Mouse (Mus musculus) MEL (cell line): ENCODE results near the gene Ugt2b37.
"Not testable (repeated sequence)": the region's sequence is repeated elsewhere in the genome, so short reads cannot be mapped to it uniquely, and the experiment has no call there.

ENCODE experiments used
- CTCF ChIP-seq, 3 experiments: IDR thresholded peaks in 2 of 3; conservative IDR thresholded peaks in 1 of 3; 2 replicates each; pipeline ENCODE4 v1.5.1; 2011 to 2012; ENCODE audit warnings: low read length in 3 of 3, low read depth in 2 of 3, mild to moderate bottlenecking in 2 of 3, improper control_type of control experiment in 1 of 3, inconsistent platforms in 1 of 3, mixed read lengths in 1 of 3, moderate library complexity in 1 of 3; ENCODE audit not compliant: control insufficient read depth in 1 of 3, insufficient read depth in 1 of 3, poor library complexity in 1 of 3, severe bottlenecking in 1 of 3
- EP300 ChIP-seq, 2 experiments: IDR thresholded peaks; 2 replicates each; pipeline ENCODE4 v1.6.1; 2011; ENCODE audit warnings: improper control_type of control experiment in 2 of 2, low read length in 2 of 2, low read depth in 1 of 2, mild to moderate bottlenecking in 1 of 2
- MXI1 ChIP-seq: IDR thresholded peaks from 2 replicates; pipeline ENCODE4 v1.6.1; 2011; ENCODE audit warnings: mild to moderate bottlenecking, low read depth, low read length, improper control_type of control experiment
- POLR2AphosphoS2 ChIP-seq: IDR thresholded peaks from 2 replicates; pipeline ENCODE4 v1.6.1; 2011; ENCODE audit warnings: low read length, improper control_type of control experiment

DNA sequence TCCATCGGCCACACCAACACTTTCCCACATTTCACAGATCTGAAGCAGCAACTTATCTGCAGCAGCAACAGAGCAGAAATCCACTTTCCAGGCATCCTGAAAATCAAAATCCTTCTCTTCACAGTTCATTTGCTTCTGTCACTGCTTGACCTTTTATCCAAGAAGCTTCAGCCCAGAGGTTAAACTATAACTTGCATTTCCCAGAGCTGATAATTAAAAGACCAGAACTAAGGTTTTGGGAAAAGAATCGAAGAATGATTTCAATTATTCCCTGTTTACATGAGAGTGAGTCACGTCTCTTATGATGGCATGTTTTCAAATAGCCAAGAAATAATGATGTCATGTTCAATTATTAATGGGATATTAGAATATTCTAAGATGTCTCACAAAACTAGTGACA lies at the start of gene Ugt2b37:
- TF ChIP-seq MXI1; CTCF (IDR thresholded peaks at IDR 0.05 in 2 of 3, conservative IDR thresholded peaks at IDR 0.05 in 1 of 3; ENCODE audit: control insufficient read depth in 1 of 3, insufficient read depth in 1 of 3, low read depth in 2 of 3, low read length in 3 of 3, poor library complexity in 1 of 3, severe bottlenecking in 1 of 3); EP300 (IDR thresholded peaks at IDR 0.05; ENCODE audit: low read depth in 1 of 2, low read length in 2 of 2); POLR2AphosphoS2: not testable (repeated sequence)
